8 mouse cellular contexts compared by ENCODE assay signal in the genomic region with DNA sequence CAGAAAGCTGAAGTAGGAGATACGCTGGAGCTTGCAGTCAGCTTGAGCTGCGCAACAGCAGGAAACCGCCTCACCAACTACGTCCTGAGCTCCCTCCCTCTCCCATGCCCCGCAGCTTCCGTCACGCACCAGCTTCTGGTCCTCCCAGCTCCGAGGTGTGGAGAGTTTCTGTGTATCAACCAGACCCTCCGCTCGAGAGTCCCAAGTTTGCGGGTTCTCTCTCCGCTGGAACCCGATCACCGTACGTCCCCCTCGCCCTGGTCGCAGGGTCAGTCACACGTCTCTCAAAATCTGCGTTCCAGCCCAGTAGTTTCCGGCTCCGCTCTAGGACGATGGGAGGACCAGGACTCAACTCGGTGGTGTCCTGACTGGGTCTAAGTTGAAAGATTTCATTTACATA. TPM values are rescaled to one million over a fixed set of nuclear protein-coding genes. Genes with fewer than 3 reads are reported as not detected.
DNase-seq lines count a peak whose midpoint lies in the region; ATAC-seq and TF ChIP-seq lines count a peak whose summit lies in the region.

Gene Zscan26, minus strand, starts transcription at position 282 of the 400 bp plus-strand sequence.

- H3K9me3 ChIP-seq in CH12.LX (replicated peaks; ENCODE audit: low read length): no peaks in the 10 kb centered on the region
- no peaks in the 10 kb centered on the region for H3K9me3 ChIP-seq in forebrain, embryonic 14.5 days (replicated peaks; ENCODE audit: control insufficient read depth, low read length)
- H3K9me3 ChIP-seq in neural tube, embryonic 15.5 days (replicated peaks): no peaks in the 10 kb centered on the region

- DNase-seq in CH12.LX (ENCODE audit: extremely low read depth): peak; percentile 89
- peak; percentile 69 for DNase-seq in c-Kit-positive CD71-negative TER-119-negative erythroid progenitor cells, embryonic 14.5 days (ENCODE audit: low read depth)
- DNase-seq in forebrain, embryonic 14.5 days (ENCODE audit: low spot score): peak; percentile 89
- peak; percentile 83 to 85 for DNase-seq in heart, postnatal 14 days
- DNase-seq in layer of hippocampus, adult 11-12 months (ENCODE audit: low spot score): peak; percentile 82
- DNase-seq in lung, adult 18-20 months: peak; percentile 81 to 87
- peak; percentile 77 for DNase-seq in testis, postnatal 14 days (ENCODE audit: low spot score)

- peaks cover 0 to 20% of the 10 kb centered on the region in 2 experiments; a peak in 2 of 4 replicates for H3K4me1 ChIP-seq in CH12.LX (ENCODE audit: control insufficient read depth in 1 of 2, insufficient read depth in 2 of 2)
- peaks cover 8% of the 10 kb centered on the region for H3K4me1 ChIP-seq in forebrain, embryonic 14.5 days (ENCODE audit: control insufficient read depth, insufficient read depth, low read length)
- H3K4me1 ChIP-seq in neural tube, embryonic 15.5 days: peaks cover 22% of the 10 kb centered on the region

- no peaks in the 10 kb centered on the region for H3K27me3 ChIP-seq in CH12.LX (replicated peaks)
- H3K27me3 ChIP-seq in forebrain, embryonic 14.5 days (replicated peaks; ENCODE audit: control insufficient read depth, insufficient read depth, low read length): no peaks in the 10 kb centered on the region
- H3K27me3 ChIP-seq in neural tube, embryonic 15.5 days (replicated peaks): peaks cover 8% of the 10 kb centered on the region; the same call in 1 of the 2 replicates

- TF ChIP-seq EP300 in CH12.LX (IDR thresholded peaks at IDR 0.05; ENCODE audit: low read length): no peak

- no peak for TF ChIP-seq RAD21 in CH12.LX (IDR thresholded peaks at IDR 0.05; ENCODE audit: low read depth, low read length)

- intact Hi-C loops in heart, postnatal 14 days (cut with DNase I): loop anchor here (2.0 to 5.0 kb wide), 4 partner anchors 51 to 91 kb away; partner anchors contain the start of genes Zkscan3, Zkscan8 and Zscan12

- H3K9ac ChIP-seq in CH12.LX (ENCODE audit: insufficient read depth, low read depth): peak within 1 kb of the TSS; percentile 80
- peak within 1 kb of the TSS; percentile 75 for H3K9ac ChIP-seq in forebrain, embryonic 14.5 days (ENCODE audit: low read length)
- H3K9ac ChIP-seq in neural tube, embryonic 15.5 days (replicated peaks): peak within 1 kb of the TSS; percentile 71

- H3K79me2 ChIP-seq in CH12.LX (replicated peaks; ENCODE audit: control insufficient read depth, extremely low read depth, insufficient read depth, poor library complexity, severe bottlenecking): peaks cover 31% of the 10 kb centered on the region

- dilution Hi-C loops in CH12.LX (cut with MboI; ENCODE audit: extremely low pct_ligation_motif_present, extremely low pct_unique_long_range_greater_than_20kb, low sequenced_read_pairs): no loop called here

- WGBS in forebrain, embryonic 14.5 days: 0% methylated on average over 23 of the region's 23 CpGs
- WGBS in neural tube, embryonic 15.5 days: under 1% methylated on average over 23 of the region's 23 CpGs

- peak within 1 kb of the TSS; percentile 25; the same call in 1 of the 2 replicates for H3K27ac ChIP-seq in CH12.LX (ENCODE audit: insufficient read depth, low read depth)
- H3K27ac ChIP-seq in forebrain, embryonic 14.5 days (ENCODE audit: low read depth, low read length): peak within 1 kb of the TSS; percentile 41
- peak within 1 kb of the TSS; percentile 81 for H3K27ac ChIP-seq in neural tube, embryonic 15.5 days (replicated peaks)

- peak; percentile 94 for ATAC-seq in forebrain, embryonic 14.5 days
- peak; percentile 95 for ATAC-seq in neural tube, embryonic 15.5 days (ENCODE audit: low FRiP score)

- TF ChIP-seq POLR2A in CH12.LX (IDR thresholded peaks at IDR 0.05; ENCODE audit: low read depth, low read length): peak; percentile 91

- no peak for TF ChIP-seq CTCF in CH12.LX (conservative IDR thresholded peaks at IDR 0.05 in 1 of 2, IDR thresholded peaks at IDR 0.05 in 1 of 2; ENCODE audit: low read depth in 2 of 2, low read length in 2 of 2)

- H3K4me3 ChIP-seq in CH12.LX (replicated peaks in 1 of 3; ENCODE audit: low read depth in 2 of 3, low read length in 2 of 3, poor library complexity in 1 of 3): peak within 1 kb of the TSS; percentile 83 to 97 (median 94)
- peak within 1 kb of the TSS; percentile 69 for H3K4me3 ChIP-seq in forebrain, embryonic 14.5 days (ENCODE audit: low read depth, low read length)
- H3K4me3 ChIP-seq in neural tube, embryonic 15.5 days (replicated peaks): peak within 1 kb of the TSS; percentile 83

- peaks cover 5 to 29% of the 10 kb centered on the region in 2 experiments for H3K36me3 ChIP-seq in CH12.LX (replicated peaks in 1 of 2; ENCODE audit: control insufficient read depth in 1 of 2, insufficient read depth in 1 of 2, low read length in 1 of 2)
- H3K36me3 ChIP-seq in forebrain, embryonic 14.5 days (ENCODE audit: control insufficient read depth, insufficient read depth, low read length): peaks cover 10% of the 10 kb centered on the region
- peaks cover 4% of the 10 kb centered on the region; the same call in 1 of the 2 replicates for H3K36me3 ChIP-seq in neural tube, embryonic 15.5 days

- H3K4me2 ChIP-seq in CH12.LX (ENCODE audit: insufficient read depth, low read depth, poor library complexity, severe bottlenecking): peak within 1 kb of the TSS; percentile 96
- H3K4me2 ChIP-seq in forebrain, embryonic 14.5 days (ENCODE audit: low read length): peak within 1 kb of the TSS; percentile 76
- peak within 1 kb of the TSS; percentile 68 for H3K4me2 ChIP-seq in neural tube, embryonic 15.5 days

- in situ Hi-C loops in CH12.LX (cut with MboI; ENCODE audit: low pct_ligation_motif_present, low pct_unique_long_range_greater_than_20kb, low sequenced_read_pairs): loop anchor here (10.0 kb wide), 1 partner anchor 49 kb away; the partner anchor contains the start of gene Zkscan3

TF ChIP-seq in CH12.LX, 34 proteins besides CTCF, POLR2A, EP300 and RAD21:
- TF ChIP-seq TBP (conservative IDR thresholded peaks at IDR 0.05; ENCODE audit: low read depth, low read length): peak; percentile 83
- no peak for TF ChIP-seq E2F4 (IDR thresholded peaks at IDR 0.05; ENCODE audit: insufficient replicate concordance, low read depth, low read length)
- TF ChIP-seq ZC3H11A (IDR thresholded peaks at IDR 0.05; ENCODE audit: low read depth, low read length): no peak
- TF ChIP-seq SIN3A (IDR thresholded peaks at IDR 0.05; ENCODE audit: low read length): peak; percentile 85
- no peak for TF ChIP-seq JUN (IDR thresholded peaks at IDR 0.05; ENCODE audit: insufficient read depth, low read depth, low read length)
- peak; percentile 83 for TF ChIP-seq TCF12 (IDR thresholded peaks at IDR 0.05; ENCODE audit: low read depth, low read length)
- no peak for TF ChIP-seq MAFK (IDR thresholded peaks at IDR 0.05; ENCODE audit: insufficient replicate concordance, low read length)
- peak; percentile 68 for TF ChIP-seq ELF1 (IDR thresholded peaks at IDR 0.05; ENCODE audit: low read depth, low read length)
- peak; percentile 23; the same call in 1 of the 2 replicates for TF ChIP-seq ZMIZ1 (IDR thresholded peaks at IDR 0.05; ENCODE audit: low read depth, low read length)
- peak; percentile 44; the same call in 1 of the 2 replicates for TF ChIP-seq IRF4 (IDR thresholded peaks at IDR 0.05; ENCODE audit: low read depth, low read length)
- TF ChIP-seq BHLHE40 (IDR thresholded peaks at IDR 0.05; ENCODE audit: low read depth, low read length): no peak
- no peak for TF ChIP-seq ZKSCAN1 (IDR thresholded peaks at IDR 0.05; ENCODE audit: borderline replicate concordance, low read depth, low read length)
- peak; percentile 89 for TF ChIP-seq NELFE (IDR thresholded peaks at IDR 0.05; ENCODE audit: low read depth, low read length)
- no peak for TF ChIP-seq JUND (conservative IDR thresholded peaks at IDR 0.05; ENCODE audit: low read depth, low read length)
- peak; percentile 70; the same call in 1 of the 2 replicates for TF ChIP-seq KAT2A (IDR thresholded peaks at IDR 0.05; ENCODE audit: insufficient replicate concordance, low read length)
- TF ChIP-seq MAZ (IDR thresholded peaks at IDR 0.05; ENCODE audit: low read depth, low read length): no peak
- TF ChIP-seq ZNF384 (IDR thresholded peaks at IDR 0.05; ENCODE audit: low read depth, low read length): no peak
- TF ChIP-seq USF1 (IDR thresholded peaks at IDR 0.05; ENCODE audit: low read depth, low read length): no peak
- TF ChIP-seq HCFC1 (IDR thresholded peaks at IDR 0.05; ENCODE audit: low read depth, low read length): peak; percentile 84
- no peak for TF ChIP-seq ETS1 (conservative IDR thresholded peaks at IDR 0.05; ENCODE audit: low read depth, low read length)
- no peak for TF ChIP-seq UBTF (IDR thresholded peaks at IDR 0.05; ENCODE audit: low read depth, low read length)
- TF ChIP-seq CHD2 (IDR thresholded peaks at IDR 0.05; ENCODE audit: low read length): no peak
- no peak for TF ChIP-seq RCOR1 (conservative IDR thresholded peaks at IDR 0.05; ENCODE audit: low read depth, low read length)
- no peak for TF ChIP-seq MAX (IDR thresholded peaks at IDR 0.05; ENCODE audit: low read length)
- TF ChIP-seq USF2 (conservative IDR thresholded peaks at IDR 0.05; ENCODE audit: low read depth, low read length): no peak
- TF ChIP-seq MYC (IDR thresholded peaks at IDR 0.05; ENCODE audit: low read depth, low read length): peak; percentile 60; the same call in 1 of the 2 replicates
- TF ChIP-seq NRF1 (IDR thresholded peaks at IDR 0.05; ENCODE audit: low read depth, low read length): peak; percentile 58
- TF ChIP-seq CHD1 (IDR thresholded peaks at IDR 0.05; ENCODE audit: low read depth, low read length): no peak
- TF ChIP-seq MEF2A (IDR thresholded peaks at IDR 0.05; ENCODE audit: borderline replicate concordance, low read depth, low read length): peak; percentile 28; the same call in 1 of the 2 replicates
- TF ChIP-seq MXI1 (IDR thresholded peaks at IDR 0.05; ENCODE audit: low read depth, low read length): peak; percentile 28; the same call in 1 of the 2 replicates
- no peak for TF ChIP-seq PAX5 (IDR thresholded peaks at IDR 0.05; ENCODE audit: low read length)
- TF ChIP-seq SMC3 (IDR thresholded peaks at IDR 0.05; ENCODE audit: low read depth, low read length): no peak
- TF ChIP-seq GABPA (IDR thresholded peaks at IDR 0.05; ENCODE audit: insufficient replicate concordance, low read depth, low read length): peak; percentile 39; the same call in 1 of the 2 replicates
- 0 out of 2 replicates have a peak, but pooled peaks have one; percentile 59 for TF ChIP-seq POLR2AphosphoS2 (IDR thresholded peaks at IDR 0.05; ENCODE audit: low read depth, low read length)

RNA-seq across cellular contexts. Expression of gene Zscan26, which starts in this region (rescaled TPM):
- total RNA-seq in CH12.LX (2012; rRNA removed): 14.8 and 16.0 TPM in 2 replicates
- 20.9 and 25.9 TPM in 2 replicates for total RNA-seq in CH12.LX (2014; rRNA removed)
- polyA plus RNA-seq in CH12.LX (2012; ENCODE audit: insufficient read length, low read depth): 13.4 and 14.2 TPM in 2 replicates
- 10.4 TPM in 2 replicates for polyA plus RNA-seq in forebrain, embryonic 14.5 days (2014; fragmentation: Nextera tagmentation; extraction: Ambion mirVana)
- 10 to 100 TPM; 21.7 to 24.1 TPM for total RNA-seq in heart, postnatal 14 days (2021)
- 25.7 TPM in 2 replicates for polyA plus RNA-seq in neural tube, embryonic 15.5 days (2015; fragmentation: Nextera tagmentation; extraction: Ambion mirVana)

Comparison
In these comparisons a context has a peak if more than half of its experiments do, and no peak if none do; other contexts are left out.
1. Peak in every context shown above with its lines: DNase-seq, ATAC-seq, H3K4me3 ChIP-seq and H3K27ac ChIP-seq.
2. H3K27ac ChIP-seq: peak in every context shown above with its lines; median percentile 81 in neural tube, embryonic 15.5 days; 41 in forebrain, embryonic 14.5 days; 25 in CH12.LX.